24 mouse cellular contexts compared by ENCODE assay signal in genomic region chr15:94309689-94310088, GRCm38 (mm10).
"Had no signal": no experiment of that assay in that cellular context is flagged by ENCODE, and none has a peak within 500 bp of the region (broad histone marks: within the 10 kb centered on the region; RNA-seq: fewer than 3 reads in every experiment).

No protein-coding gene starts in this region.

- H3K9me3 ChIP-seq: intestine, embryonic 15.5 days; kidney, embryonic 15.5 days; limb, embryonic 10.5 days; limb, embryonic 13.5 days; liver, embryonic 12.5 days; liver, embryonic 15.5 days; lung, embryonic 15.5 days; megakaryocyte, embryonic 14.5 days; midbrain, embryonic 12.5 days; midbrain, embryonic 15.5 days; neural tube, embryonic 13.5 days had no signal

- H3K4me1 ChIP-seq: intestine, embryonic 15.5 days; kidney, embryonic 15.5 days; limb, embryonic 10.5 days; limb, embryonic 13.5 days; liver, embryonic 12.5 days; liver, embryonic 15.5 days; lung, embryonic 15.5 days; megakaryocyte, embryonic 14.5 days; midbrain, embryonic 12.5 days; midbrain, embryonic 15.5 days; neural tube, embryonic 13.5 days had no signal

- H3K4me3 ChIP-seq: intestine, embryonic 15.5 days; kidney, embryonic 15.5 days; limb, embryonic 10.5 days; limb, embryonic 13.5 days; liver, embryonic 12.5 days; liver, embryonic 15.5 days; lung, embryonic 15.5 days; megakaryocyte, embryonic 14.5 days; midbrain, embryonic 12.5 days; midbrain, embryonic 15.5 days; myocyte; neural tube, embryonic 13.5 days had no signal

- H3K36me3 ChIP-seq: intestine, embryonic 15.5 days; kidney, embryonic 15.5 days; limb, embryonic 10.5 days; limb, embryonic 13.5 days; liver, embryonic 12.5 days; liver, embryonic 15.5 days; lung, embryonic 15.5 days; midbrain, embryonic 12.5 days; midbrain, embryonic 15.5 days; neural tube, embryonic 13.5 days had no signal

- H3K27ac ChIP-seq: intestine, embryonic 15.5 days; kidney, embryonic 15.5 days; limb, embryonic 10.5 days; limb, embryonic 13.5 days; liver, embryonic 12.5 days; liver, embryonic 15.5 days; lung, embryonic 15.5 days; midbrain, embryonic 12.5 days; midbrain, embryonic 15.5 days; neural tube, embryonic 13.5 days had no signal

- DNase-seq: kidney, adult 11 months; kidney, adult 8-10 months; kidney, postnatal 10 days; kidney, postnatal 36 days; liver; lung, adult 18-20 months; lung, postnatal 10 days; lung, postnatal 36 days; retina, postnatal 1 day; thymus, adult 2 months; thymus, postnatal 14 days; thymus, postnatal 4 days had no signal

- H3K9ac ChIP-seq: intestine, embryonic 15.5 days; kidney, embryonic 15.5 days; limb, embryonic 13.5 days; liver, embryonic 12.5 days; liver, embryonic 15.5 days; lung, embryonic 15.5 days; midbrain, embryonic 12.5 days; midbrain, embryonic 15.5 days; neural tube, embryonic 13.5 days had no signal

- H3K27me3 ChIP-seq: intestine, embryonic 15.5 days; kidney, embryonic 15.5 days; limb, embryonic 13.5 days; liver, embryonic 12.5 days; liver, embryonic 15.5 days; lung, embryonic 15.5 days; megakaryocyte, embryonic 14.5 days; midbrain, embryonic 12.5 days; midbrain, embryonic 15.5 days; neural tube, embryonic 13.5 days had no signal

- ATAC-seq: intestine, embryonic 15.5 days; liver, embryonic 12.5 days; midbrain, embryonic 15.5 days had no signal

- H3K4me2 ChIP-seq: intestine, embryonic 15.5 days; kidney, embryonic 15.5 days; limb, embryonic 13.5 days; liver, embryonic 12.5 days; liver, embryonic 15.5 days; lung, embryonic 15.5 days; midbrain, embryonic 12.5 days; midbrain, embryonic 15.5 days; neural tube, embryonic 13.5 days had no signal
